Mouse (Mus musculus) common myeloid progenitor, adult 5-6 weeks (primary cell): Measurements from ENCODE around the gene Grin2d. TPM values are rescaled to one million over a fixed set of nuclear protein-coding genes. Genes with fewer than 3 reads are reported as not detected.
A peak's percentile ranks its signal among the peaks of the same experiment; 100 is the strongest.

Source experiments
- ATAC-seq: replicated peaks from 2 replicates; pipeline ENCODE4 v1.8.0; 2016; ENCODE audit warnings: low read depth, mild to moderate bottlenecking, moderate TSS enrichment, inconsistent platforms; ENCODE audit not compliant: poor library complexity, severe bottlenecking
- total RNA-seq: library from RNA; stranded (forward); fragments of 200-1000, 187-1606 nt; gene quantifications from 2 replicates; pipeline ENCODE4 v1.2.3, GENCODE M21; 2017

Gene Grin2d
- total RNA-seq, 1 experiment from 2014 or later = 0.23 TPM

DNA sequence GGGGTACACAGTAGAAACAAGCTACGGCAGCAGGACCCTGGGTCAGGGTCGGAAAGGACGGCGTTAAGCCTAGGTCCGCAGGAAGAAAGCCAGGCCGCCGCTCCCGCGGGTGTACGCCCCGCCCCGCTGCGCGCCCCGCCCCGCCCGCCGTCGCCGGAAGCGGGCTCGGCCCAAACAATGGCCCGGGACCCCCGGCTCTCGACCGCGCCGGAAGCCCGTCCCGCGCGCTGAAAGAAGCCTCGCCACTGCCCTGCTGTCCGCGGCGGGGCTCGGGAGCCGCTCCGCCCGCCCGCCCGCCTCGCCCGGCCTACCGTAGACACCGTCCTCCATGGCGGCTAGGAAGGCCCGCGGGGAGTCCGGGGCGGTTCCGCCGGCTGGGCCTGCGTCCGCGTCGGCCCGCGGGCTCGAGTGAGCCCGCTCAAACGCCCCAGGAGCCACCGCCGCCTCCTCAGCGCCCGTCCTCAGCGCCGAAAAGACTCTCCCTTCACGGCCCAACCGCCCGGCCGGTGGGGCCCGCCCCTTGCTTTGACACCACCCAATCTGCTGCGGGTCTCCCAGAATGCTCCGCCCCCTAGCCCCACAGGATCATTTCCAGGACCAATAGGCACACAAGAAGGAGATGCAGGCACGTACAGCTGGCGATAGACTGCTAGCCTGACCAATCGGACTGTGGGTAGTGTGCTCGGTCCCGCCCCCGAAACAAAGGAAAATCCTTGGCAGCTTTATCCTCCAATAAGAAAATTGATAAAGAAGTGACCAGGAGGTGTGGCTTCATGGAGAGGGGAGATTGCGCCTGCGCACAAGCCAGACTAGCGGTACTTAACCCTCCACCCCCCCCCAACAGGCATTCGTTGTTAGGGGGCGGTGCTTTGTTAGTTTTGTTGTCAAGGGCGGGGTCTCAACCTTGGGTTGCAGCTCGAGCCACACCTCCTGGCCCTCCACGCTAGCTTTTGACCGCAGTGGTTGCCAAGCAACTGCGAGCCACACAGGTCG, 64.1 kb downstream of the Grin2d start, which contains the start of gene Cyth2:
Cyth2 (minus strand) TSS at position 795 of the 993 bp plus-strand sequence.
- ATAC-seq = peak; percentile 98

DNA sequence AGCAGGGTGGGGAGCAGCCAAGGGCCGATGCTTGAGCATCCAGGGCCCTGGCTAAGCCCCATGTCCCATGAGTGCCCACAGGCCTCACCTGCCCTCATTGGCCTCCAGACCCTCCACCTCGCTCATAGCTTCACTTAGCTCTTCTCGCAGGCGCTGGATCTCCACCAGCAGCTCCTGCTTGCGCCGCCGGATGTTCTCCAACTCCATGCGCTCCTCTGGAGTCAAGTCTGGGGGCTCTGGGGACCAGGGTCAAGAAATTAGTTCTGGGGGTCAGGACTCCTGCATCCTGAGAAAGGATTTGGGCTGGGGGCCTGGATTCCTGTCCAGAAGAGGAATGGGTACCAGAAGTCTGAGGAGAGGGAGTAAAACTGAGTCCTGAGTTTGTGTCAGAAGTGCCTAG, 65.3 kb downstream of the Grin2d start:
- ATAC-seq = no peak

DNA sequence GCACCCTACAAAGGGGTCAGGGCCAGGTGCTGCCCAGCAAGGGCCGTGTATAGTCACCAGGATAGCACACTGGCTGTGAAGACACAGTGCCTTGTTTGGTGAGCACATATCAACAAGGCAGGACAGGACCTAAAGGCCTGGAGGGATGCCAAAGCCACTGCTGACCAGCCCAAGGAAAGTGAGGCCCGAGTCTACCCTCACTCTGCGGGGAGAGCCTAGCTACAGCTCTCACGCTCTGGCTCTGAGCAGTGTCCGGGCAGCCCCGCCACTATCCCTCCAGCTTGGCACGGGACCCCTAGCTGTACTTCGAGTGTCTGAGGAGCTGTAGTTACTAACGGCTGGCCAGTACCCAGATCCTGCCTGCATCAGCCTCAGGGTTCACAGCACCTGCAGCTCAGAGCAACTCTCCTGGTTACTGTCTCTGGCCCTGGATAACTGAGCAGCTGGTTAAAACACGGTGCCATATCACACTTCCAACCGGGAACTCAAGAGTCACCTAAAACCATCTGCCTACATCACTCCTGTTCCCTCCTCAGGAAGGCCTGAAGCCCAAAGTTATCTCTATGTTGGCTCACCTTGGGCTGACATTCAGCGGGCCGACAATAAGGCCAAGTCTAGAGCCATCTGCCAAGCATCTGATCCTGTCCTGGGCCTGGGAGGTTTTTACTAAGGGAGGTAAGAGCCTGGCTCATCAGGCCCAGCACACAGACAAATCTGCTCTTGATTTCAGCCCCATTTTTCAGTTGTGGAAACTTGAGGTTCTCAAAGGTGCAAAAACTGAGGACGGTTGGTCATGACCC, 68.7 kb downstream of the Grin2d start:
- ATAC-seq = no peak

DNA sequence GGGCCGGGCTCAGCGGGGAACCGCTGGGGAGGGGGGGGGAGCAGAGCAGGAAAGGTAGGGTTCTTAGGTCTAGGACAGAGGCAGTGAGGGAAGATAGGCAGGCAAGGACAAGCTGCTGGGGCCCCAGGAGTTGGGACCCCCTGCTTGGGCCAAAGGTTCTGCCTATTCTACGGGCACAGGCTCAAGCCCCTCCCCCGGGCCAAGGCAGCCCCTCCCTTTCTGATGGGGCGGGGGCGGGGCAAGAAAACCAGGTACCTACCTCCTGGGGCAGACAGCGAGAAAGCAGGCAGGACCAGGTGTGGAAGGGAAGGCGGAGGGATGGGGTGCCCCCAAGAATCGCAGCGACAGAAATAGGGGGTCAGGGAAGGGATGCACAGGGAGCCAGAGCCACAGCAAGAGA, 69.7 kb downstream of the Grin2d start:
- ATAC-seq = no peak

DNA sequence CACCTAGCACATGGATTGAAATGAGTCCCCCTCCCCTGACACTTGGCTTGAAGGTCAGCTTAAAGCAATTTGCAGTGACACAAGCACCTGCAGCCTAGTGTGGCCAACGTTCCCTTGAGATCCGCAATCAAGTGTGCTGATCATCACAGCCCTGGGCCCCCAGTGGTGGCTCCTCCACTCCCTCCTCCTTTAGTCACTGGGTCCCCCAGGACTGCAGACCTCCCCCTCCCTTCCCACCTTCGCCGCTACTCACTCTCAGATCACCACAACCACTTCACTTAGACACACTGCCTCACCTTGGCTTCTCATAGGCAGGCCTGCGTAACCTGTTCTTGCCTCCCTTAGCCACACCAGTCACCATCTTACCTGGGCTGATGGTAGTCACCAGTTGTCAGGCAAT, 72.2 kb downstream of the Grin2d start:
- ATAC-seq = no peak

DNA sequence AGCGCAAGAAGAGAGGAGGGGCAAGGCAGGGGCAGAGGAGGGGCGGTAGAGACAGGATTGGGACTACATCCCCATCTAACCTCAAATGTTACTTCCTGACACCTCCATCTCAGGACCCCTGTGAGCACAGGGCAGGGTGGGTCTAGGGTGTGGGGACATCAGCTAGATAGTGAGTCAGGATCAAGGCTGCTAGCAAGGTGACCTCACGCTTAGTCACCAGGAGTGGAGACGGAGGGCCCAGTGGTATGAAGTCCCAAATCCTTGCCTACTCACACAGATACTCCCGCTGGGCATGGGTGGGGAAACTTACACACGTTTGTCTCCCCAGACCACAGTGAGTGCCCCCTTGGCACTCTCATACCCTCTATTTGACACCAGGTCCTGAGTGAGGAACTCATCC, 75.6 kb downstream of the Grin2d start:
- no peak for ATAC-seq

DNA sequence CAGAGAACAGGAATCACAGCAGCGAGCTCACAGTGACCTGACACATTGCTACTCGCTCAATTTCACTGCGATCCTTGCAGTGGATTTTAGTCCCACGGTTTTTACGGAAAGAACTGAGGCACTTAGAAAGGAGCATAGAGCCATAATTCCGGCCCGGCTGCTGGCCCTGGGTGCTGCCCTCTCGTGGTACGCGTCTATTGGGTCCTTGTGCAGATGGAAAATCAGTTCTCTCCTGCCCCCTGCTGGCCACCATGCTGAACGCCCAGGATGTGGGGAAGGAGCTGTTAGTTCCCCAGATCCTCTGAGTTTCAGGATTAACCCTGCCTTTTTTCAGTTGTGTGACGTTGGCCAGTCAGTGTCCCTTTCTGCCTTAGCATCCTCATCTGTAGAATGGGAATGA, 76.8 kb downstream of the Grin2d start:
- peak; percentile 86 for ATAC-seq

DNA sequence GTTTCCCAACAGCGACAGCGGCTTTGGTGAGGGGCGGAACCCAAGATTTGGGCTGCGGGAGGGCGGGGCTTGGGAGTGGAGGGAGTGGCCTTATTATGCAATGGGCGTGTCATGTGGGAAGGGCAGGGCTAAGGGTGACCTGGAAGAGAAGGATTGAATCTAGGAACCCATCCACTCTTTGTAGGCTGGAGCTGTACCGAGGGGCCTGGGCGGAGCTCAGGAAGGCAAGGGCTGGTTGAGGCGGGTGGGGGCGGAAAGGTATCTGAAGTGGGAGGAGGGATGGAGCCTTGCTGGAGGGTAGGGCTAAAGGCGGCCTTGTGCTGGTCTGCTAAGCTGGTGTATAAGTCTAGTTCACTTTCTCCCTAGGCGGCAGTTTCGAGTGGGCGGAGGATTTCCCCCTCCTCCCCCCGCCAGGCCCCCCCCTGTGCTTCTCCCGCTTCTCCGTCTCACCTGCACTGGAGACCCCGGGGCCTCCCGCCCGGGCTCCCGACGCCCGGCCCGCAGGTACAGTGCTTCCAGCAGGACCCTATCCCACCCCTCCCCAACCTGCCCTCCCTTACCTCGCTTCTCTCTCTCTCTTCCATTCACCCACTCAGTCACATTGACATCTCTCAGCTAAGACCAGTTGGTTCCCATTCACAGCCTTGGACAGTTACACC, 77.5 kb downstream of the Grin2d start:
- peak; percentile 75 for ATAC-seq

DNA sequence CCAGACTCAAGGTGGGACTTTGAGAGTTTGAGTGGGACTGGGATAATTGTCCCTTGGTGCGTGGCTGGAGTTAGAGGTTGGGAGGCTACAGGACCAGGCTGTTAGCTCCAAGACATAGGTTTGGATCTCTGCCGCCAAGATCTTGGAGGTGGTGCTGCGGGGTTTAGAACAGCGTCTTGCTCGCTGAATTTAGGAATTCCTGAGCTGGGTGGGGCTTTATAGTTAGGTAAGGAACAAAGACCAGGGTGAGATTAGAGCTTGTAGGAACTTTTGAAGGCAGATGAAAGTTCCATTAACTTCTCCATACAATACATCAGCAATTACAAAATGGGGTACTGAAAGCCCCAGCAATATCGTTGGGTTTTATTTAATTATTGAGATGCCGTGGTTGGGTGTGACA, 78.2 kb downstream of the Grin2d start:
- no peak for ATAC-seq

DNA sequence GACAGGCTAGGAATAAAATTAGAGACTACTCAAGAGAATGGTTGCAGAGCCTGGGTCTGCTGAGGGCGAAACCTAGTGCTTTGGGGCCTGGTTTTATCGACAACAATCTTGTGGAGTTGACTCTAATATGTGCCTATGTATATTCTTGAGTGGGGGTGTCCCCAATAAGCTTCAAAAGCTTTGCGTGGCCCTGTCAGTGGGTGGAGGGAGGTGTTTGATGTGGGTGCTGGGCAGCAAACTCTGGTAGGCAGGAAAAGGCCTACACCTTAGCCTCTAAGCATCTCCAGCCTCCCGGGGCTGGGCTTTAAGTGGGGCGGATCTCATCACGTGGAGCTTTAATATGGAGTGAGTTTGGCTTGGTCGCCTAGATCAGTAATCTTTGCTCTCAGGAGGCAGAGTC, 79.2 kb downstream of the Grin2d start:
- no peak for ATAC-seq

DNA sequence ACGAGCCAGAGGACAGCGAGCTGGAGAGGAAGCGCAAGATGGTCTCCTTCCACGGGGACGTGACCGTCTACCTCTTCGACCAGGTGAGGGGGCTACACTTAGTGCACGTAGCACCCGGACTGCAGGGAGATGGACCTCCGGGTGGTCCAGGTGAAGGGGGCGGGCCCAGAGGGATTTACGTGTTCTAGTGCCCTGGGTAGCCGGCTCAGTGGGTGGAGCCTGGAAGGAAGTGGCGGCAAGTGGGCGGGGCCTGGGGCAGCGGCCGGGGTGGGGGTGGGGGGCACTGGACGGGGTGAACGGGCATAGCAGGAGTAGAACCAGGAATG, 79.7 kb downstream of the Grin2d start:
- no peak for ATAC-seq

DNA sequence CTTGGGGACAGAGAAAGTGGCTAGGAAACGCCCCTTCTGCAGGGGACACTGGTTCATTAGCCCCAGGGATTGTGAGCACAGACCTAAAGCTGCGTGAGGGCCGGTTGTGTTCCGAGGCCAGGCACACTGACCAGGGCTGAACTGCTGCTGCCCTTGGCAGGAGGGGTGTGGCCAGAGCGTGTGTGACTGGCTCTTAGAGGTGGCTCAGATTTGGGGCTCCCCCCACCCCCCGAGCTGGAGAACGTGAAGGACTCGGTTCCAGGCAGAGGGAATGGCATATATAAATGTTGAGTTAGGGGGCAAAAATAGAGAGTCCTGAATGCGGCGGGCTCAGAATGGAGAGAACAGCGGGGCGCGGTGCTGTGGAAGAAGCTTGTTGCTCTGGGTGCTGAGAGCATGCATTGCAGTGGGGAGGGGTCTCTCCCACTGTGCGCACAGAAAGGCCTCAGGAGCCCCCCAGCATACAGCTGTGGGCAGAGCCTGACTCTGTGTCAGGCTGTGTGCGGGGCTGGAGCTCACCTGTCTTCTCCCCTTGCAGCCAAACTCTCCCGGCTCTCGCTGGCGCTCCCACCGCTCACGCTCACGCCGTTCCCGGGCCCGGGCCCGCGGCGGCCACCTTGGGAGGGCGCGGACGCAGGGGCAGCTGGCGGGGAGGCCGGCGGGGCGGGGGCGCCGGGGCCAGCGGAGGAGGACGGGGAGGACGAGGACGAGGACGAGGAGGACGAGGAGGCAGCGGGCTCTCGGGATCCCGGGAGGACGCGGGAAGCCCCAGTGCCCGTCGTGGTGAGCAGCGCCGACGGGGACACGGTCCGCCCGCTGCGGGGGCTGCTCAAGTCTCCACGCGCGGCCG, 80.3 kb downstream of the Grin2d start:
- no peak for ATAC-seq

DNA sequence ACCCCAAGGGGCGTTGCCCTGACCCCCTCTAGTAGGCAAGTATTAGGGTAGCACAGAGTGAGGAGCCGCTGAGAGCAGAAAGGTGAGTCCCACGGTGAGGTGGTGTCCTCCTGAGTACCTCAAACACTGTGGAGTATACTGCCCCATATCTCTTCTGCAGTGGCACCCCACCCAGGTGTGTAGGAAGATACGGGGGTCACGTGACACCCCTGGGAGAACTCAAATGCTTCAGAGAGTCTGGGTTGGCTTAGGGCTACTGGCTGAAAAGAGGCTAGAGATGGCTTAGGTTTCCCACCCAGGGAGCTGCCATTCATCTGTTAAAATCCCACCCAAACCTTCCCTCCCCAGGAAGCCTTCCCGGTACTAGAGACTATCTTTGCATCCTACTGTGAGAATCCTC, 81.2 kb downstream of the Grin2d start:
- no peak for ATAC-seq

DNA sequence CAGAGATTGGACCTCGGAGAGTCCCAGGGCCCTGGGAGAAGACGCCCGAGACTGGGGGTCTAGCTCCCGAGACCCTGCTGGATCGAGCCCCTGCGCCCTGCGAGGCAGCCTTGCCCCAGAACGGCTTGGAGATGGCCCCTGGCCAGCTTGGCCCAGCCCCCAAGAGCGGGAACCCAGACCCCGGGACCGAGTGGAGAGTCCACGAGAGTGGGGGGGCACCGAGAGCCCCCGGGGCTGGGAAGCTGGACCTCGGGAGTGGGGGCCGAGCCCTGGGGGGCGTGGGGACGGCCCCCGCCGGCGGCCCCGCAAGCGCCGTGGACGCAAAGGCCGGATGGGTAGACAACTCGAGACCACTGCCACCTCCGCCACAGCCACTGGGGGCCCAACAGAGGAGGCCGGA, 83.2 kb downstream of the Grin2d start:
- no peak for ATAC-seq

DNA sequence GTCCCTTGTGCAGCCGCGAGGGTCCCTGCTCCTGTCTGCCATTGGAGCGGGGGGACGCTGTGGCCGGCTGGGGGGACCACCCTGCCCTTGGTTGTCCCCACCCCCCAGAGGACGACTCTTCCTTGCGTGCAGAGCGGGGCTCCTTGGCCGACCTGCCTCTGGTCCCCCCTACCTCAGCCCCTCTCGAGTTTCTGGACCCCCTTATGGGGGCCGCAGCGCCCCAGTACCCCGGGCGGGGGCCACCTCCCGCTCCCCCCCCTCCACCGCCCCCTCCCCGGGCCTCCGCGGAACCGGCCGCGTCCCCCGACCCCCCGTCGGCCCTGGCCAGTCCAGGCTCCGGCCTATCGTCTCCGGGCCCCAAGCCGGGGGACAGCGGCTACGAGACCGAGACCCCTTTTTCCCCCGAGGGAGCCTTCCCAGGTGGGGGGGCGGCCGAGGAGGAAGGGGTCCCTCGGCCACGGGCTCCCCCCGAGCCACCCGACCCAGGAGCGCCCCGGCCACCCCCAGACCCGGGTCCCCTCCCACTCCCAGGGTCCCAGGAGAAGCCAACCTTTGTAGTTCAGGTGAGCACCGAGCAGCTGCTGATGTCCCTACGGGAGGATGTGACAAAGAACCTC, 84.1 kb downstream of the Grin2d start:
- ATAC-seq = no peak

DNA sequence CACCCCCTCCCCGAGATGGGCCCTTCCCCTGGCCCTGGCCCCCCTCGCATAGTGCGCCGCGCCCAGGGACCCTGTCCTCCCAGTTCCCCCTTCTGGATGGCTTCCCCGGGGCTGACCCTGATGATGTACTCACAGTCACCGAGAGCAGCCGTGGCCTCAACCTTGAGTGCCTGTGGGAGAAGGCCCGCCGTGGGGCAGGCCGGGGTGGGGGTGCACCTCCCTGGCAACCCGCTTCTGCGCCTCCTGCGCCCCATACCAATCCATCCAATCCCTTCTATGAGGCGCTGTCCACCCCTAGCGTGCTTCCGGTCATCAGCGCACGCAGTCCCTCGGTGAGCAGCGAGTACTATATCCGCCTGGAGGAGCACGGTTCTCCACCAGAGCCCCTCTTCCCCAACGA, 84.9 kb downstream of the Grin2d start:
- ATAC-seq = no peak

DNA sequence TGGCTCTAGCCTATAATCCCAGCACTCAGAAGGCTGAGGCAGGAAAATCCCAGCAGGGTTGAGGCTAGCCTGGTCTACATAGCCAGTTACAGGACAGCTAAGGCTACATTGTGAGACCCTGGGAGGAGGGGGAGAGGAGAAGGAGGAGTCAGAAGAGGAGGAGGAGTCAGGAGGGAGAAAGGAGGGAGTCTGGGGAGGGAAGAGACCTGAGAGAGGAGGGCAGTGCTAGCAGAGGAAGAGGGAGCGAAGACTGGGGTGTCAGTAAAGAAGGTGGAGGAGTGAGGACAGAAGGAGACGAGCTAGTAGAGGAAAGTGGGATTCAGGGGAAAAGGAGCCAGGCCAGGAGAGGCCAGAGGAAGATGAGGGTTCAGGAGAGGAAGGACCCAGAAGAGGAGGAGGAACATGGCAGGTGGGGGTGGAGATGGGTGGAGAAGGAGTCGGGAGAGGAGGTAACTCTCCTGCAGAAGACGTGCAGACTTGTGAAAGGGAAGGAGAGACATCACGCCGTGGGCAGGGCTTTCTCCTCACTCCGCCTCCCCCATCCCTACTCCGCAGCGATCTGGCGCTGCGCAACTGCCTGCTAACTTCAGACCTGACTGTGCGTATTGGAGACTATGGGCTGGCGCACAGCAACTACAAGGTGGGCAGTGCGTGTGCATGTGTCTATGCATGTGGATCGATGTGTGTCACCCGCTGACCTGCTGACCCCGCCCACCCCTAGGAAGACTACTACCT, 86.3 kb downstream of the Grin2d start:
- no peak for ATAC-seq

DNA sequence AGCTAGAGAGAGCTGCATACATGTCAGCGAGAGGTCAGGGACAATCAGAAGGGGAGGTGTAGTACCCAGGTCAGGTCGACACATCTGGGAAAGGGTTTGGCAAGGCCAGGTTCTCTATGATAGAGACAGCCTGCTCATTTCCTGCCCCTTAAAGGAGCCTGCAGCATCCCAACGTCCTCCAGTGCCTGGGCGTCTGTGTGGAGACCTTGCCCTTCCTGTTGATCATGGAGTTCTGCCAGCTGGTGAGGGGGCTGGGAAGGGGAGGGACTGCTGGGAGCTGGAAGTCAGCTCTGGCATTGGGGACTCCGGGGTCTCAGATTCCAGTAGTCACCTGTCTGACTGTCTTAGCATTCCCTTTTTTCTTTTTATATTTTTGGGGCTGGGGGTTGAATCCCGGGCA, 87.5 kb downstream of the Grin2d start:
- ATAC-seq = no peak

DNA sequence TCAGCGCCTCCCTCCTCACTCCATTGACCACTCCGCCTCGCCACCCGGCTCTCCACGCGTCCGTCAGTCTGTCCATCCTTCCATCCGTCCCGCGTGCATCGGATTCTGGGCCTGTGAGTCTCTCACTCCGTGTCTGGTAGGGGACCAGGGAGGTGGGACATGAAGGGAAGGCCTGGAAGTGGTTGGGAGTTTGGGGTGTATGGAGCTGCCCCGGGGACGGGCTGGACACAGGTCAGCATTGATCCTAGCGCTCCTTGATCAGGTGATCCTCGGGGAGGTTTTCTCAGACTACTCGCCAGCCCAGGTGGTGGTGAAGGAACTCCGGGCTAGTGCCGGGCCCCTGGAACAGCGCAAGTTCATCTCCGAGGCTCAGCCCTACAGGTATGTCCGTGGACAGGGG, 90.5 kb downstream of the Grin2d start:
- no peak for ATAC-seq
